Mouse (Mus musculus) retina, embryonic 14.5 days (tissue): Measurements from ENCODE around the gene Lrrc23.
A peak's percentile ranks its signal among the peaks of the same experiment; 100 is the strongest.
"Not testable (repeated sequence)": the region's sequence is repeated elsewhere in the genome, so short reads cannot be mapped to it uniquely, and the experiment has no call there.

Experiments
- DNase-seq: peaks from one replicate; pipeline ENCODE4 v3.0.0-alpha.2; 2015; ENCODE audit warnings: low spot score

Gene Lrrc23

GRCm38 (mm10) chr6:124807986-124808357, 28.4 kb upstream of the Lrrc23 start:
- no peak for DNase-seq

DNA sequence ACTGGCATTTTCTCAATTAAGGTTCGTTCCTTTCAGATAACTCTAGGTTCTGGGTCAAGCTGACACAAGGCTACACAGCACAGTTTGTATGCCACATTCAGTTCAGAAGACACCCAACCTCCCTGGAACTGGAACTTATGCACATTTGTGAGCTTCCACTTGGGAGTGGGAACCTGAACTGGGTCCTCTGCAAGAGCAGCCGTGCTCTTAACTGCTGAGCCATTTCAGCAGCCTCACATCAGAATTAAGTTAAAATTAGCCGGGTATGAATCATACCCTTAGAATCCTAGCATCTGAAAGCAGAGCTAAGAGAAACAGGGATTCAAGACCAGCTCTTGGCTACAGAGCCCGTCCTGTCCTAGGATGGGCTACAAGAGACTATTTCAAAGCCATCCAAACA, 27.8 kb upstream of the Lrrc23 start:
- no peak for DNase-seq

DNA sequence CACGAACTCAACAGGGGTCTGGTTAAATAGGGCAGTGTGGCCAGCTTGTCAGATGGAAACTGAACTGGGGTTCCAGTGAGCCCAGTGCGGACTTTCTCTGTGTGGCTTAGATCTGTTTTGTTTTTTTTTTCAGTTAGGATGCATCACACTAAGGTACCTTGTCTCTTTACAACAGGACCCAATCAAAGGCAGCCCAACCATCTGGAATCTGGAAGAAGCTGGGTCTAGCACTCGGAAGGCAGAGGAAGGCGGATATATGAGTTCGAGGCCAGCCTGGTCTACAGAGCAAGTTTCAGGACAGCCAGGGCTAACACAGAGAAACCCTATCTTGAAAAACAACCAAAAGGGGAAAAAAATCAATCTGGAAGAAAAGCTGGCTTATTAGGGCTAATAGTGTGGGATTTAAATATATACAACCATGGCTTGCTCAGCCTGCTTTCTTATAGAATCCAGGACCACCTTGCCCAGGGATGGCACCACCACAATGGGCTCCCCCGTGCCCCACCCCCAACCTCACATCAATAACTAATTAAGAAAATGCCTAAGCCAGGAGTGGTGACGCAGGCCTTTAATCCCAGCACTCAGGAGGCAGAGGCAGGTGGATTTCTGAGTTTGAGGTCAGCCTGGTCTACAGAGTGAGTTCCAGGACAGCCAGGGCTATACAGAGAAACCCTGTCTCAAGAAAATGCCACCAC, 27.1 kb upstream of the Lrrc23 start:
- DNase-seq = no peak

- DNase-seq = peak; percentile 94
Measured at GRCm38 (mm10) chr6:124805341-124806321, 26.1 kb upstream of the Lrrc23 start.

- DNase-seq = no peak
Measured at GRCm38 (mm10) chr6:124804341-124804740, 24.8 kb upstream of the Lrrc23 start.

DNA sequence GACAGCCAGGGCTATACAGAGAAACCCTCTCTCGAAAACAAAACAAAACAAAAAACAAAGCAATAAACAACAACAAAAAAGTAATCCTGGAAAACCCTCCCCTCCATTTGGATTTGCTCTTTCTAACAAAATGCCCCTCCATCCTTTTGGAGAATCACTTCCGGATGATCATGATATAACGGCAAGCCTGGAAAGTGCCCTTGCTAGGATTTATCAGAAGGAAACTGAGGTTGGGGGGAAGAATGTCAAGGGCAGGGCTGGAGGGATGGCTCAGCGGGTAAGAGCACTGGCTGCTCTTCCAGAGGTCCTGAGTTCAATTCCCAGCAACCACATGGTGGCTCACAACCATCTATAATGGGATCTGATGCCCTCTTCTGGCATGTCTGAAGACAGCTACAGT, 24.2 kb upstream of the Lrrc23 start:
- not testable (repeated sequence) for DNase-seq

GRCm38 (mm10) chr6:124803061-124803460, 23.5 kb upstream of the Lrrc23 start:
- DNase-seq = no peak

DNA sequence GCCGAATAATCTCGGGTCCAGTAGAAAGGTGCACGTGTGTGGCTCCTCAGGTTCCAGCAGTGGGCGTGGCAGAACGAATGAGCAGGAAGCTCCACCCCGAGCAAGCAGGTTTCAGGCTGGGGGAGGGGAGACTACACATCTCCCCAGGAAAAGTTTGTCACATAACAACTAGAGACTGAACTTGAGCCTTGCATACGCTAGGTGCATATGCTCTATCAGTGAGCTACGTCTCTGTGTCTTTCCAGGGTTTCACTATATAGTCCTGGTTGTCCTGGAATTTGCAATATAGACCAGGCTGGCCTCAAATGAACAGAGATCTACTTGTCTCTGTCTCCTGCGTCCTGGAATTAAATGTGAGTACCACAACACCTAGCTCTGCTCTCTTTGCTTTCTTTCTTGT, 22.9 kb upstream of the Lrrc23 start:
- not testable (repeated sequence) for DNase-seq

GRCm38 (mm10) chr6:124796200-124796599, 16.7 kb upstream of the Lrrc23 start:
- DNase-seq = no peak

GRCm38 (mm10) chr6:124795781-124796180, 16.3 kb upstream of the Lrrc23 start:
- no peak for DNase-seq

DNA sequence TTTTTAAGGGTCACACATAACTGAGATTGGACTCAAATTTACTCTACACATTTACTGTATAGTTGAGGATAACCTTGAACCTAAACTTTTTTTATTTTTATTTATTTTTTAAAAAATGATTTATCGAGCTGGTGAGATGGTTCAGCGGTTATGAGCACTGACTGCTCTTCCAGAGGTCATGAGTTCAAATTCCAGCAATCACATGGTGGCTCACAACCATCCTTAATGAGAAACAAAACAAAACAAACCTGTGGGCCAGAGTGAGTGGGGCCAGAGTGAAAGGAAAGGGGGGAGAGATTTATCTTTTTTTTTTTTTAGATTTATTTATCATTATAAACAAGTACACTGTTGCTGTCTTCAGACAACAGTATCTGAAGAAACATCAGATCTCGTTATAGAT, 12.4 kb upstream of the Lrrc23 start:
- no peak for DNase-seq

DNA sequence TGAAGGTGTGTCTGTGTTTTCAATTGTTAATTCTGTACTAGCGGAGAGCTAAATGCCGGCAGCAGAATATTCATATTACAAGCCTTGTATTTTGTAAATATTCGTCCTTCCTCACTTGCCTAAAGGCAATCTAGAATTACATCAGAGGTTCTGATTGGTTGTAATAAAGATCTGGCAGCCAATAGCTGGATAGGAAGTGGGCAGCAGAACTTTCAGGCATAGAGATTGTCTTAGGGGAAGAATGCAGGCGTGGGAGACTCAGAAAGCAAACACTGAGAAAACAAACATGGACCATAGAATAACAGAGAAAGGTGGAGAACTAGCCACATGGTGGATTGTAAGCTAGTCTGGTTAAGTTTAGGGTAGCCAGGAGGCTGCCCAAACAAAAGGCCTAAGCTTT, 10.6 kb upstream of the Lrrc23 start:
- DNase-seq = no peak

DNA sequence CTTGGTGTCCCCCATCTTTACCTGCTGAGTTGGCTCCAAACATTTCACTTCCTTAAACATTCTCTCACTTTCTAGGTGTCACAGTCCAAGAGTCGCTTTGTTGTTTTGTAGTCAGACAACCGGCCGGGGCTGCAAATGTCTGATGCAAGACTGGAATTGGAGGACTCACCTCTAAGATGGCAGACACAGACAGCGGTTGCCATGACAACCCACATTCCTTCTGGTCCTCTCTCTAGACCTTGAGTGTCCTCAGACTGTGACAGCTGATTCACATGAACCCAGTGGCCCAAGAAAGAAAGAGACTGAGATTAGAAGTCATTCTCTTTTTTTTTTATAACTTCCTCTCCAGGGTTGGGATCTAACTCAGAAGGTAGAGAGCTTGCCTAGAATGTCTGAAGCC, 10.0 kb upstream of the Lrrc23 start:
- DNase-seq = no peak

GRCm38 (mm10) chr6:124787722-124788121, 8.2 kb upstream of the Lrrc23 start:
- DNase-seq = no peak

DNA sequence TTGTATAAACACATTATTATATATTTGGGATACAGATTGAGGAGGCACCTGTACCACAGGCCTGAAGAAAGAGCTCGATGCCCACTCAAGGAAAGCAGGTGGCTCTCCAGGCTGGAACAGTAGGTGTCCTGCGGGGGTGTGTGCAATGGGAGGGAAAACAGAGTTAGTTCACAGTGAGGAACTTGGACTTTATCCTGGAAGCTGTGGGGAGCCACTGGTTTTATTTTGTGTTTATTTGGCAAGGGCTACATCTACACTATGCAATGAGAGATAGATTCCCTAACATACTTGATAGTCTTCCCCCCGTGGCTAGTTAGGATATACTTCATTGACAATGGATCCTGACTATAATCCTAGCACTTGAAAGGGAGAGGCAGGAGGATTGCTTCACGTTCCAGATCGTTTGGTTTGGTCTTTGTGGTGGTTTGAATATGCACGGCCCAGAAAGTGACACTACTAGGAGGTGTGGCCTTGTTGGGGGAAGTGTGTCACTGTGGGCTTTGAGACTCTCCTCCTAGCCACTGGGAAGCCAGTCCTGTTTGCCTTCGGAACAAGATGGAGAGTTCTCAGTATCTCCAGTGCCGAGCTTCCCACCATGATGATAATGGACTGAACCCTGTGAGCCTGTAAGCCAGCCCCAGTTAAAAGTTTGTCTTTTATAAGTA, 7.4 kb upstream of the Lrrc23 start:
- DNase-seq = no peak

GRCm38 (mm10) chr6:124782436-124782835, 2.9 kb upstream of the Lrrc23 start:
- DNase-seq = peak; percentile 49

DNA sequence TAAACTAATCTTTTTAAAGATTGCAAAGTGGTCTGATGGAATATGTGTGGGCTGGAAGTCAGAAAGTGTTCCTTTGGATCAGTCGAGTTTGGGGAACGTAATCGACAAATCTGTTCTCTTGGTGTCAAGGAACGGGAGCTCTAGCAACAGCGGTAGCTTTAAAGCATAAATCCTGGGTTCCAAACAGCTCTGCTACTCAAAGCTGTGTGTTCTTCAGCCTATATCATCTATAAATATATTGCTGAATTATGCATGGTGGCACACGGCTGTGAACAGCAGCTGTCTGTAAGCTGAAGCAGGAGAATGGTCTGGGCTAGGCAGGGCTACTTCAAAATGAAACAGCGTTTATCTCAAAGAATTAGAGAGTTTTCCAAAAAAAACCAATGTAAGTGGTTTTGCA, 1.4 kb upstream of the Lrrc23 start:
- no peak for DNase-seq

- no peak for DNase-seq
Measured at GRCm38 (mm10) chr6:124779984-124780416, 473 bp upstream of the Lrrc23 start.

DNA sequence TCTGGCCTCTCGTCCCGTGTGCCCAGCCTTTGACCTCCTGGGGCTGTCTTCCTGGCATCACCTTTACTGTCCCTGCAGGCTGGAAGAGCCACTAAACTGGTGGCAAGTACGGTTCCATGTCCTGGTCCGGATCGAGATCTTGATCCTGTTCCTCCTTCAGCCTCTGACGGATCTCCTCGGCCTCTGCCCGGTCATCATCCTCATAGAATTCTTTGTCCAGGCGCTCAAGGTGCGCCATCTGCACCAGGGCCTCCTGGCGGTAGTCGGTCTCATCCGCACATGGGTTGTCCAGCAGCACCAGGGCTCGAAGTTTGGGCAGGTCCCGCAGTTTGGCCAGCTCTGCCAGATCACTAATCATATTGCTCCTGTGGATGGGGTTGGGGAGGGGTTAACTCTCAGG, 9.0 kb downstream of the Lrrc23 start:
- DNase-seq = no peak

GRCm38 (mm10) chr6:124770013-124770412, 9.5 kb downstream of the Lrrc23 start:
- no peak for DNase-seq

DNA sequence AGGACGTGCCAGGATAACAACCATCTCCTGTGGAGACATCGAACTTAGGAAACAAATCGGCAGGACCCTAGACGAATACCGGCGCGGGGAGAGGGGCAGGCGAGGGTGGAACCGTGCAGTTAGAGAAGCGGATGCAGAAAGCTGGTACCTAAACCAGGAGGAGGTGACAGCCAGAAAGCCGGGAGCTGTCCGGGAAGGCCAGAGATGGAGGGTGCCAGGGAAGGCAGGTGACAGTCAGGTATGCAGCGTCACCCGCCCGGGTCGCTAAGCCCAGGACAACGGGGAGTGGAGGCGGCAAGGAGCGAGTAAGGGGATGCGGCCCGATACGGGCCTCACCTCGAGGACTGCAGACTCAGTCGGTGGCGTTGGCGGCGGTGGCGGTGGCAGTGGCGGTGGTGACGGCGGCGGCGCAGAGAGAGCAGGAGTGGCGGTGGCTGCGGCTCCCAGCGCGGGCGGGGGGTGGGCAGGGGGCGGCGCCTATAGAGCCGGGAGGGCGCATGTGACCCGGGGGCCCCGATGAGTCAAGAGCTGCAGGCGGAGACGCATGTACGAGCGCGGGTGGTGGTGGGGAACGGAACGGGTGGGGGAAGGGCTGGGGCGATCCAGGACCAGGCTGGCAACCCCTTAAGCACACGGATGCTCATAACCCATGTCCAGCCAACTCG, 10.3 kb downstream of the Lrrc23 start, which contains the start of gene Eno2:
TSS of gene Eno2 (minus strand) at position 573 of the 665 bp plus-strand sequence.
- DNase-seq = peak; percentile 71

- peak; percentile 30 for DNase-seq
Measured at GRCm38 (mm10) chr6:124768704-124769044, 10.9 kb downstream of the Lrrc23 start.
